9 mouse cellular contexts compared by ENCODE assay signal in genomic region chr4:94746387-94746811, GRCm38 (mm10). TPM values are rescaled to one million over a fixed set of nuclear protein-coding genes. Genes with fewer than 3 reads are reported as not detected.
DNase-seq lines count a peak whose midpoint lies in the region; ATAC-seq and TF ChIP-seq lines count a peak whose summit lies in the region.
"Had no signal": no experiment of that assay in that cellular context is flagged by ENCODE, and none has a peak within 500 bp of the region (broad histone marks: within the 10 kb centered on the region; RNA-seq: fewer than 3 reads in every experiment).

No protein-coding gene starts in this region.

- no peaks in the 10 kb centered on the region for H3K36me3 ChIP-seq in kidney, embryonic 14.5 days (ENCODE audit: control insufficient read depth, insufficient read depth, low read length)
- H3K36me3 ChIP-seq in heart, embryonic 15.5 days: no peaks in the 10 kb centered on the region
- H3K36me3 ChIP-seq in limb, embryonic 14.5 days (ENCODE audit: control insufficient read depth, insufficient read depth, low read length): no peaks in the 10 kb centered on the region
- no peaks in the 10 kb centered on the region for H3K36me3 ChIP-seq in stomach, embryonic 14.5 days (ENCODE audit: control insufficient read depth, insufficient read depth, low read length)

- 61% methylated on average over 7 of the region's 7 CpGs for WGBS in kidney, embryonic 14.5 days
- WGBS in heart, embryonic 15.5 days: 42% methylated on average over 7 of the region's 7 CpGs
- 71% methylated on average over 7 of the region's 7 CpGs for WGBS in limb, embryonic 14.5 days
- WGBS in stomach, embryonic 14.5 days: 52% methylated on average over 7 of the region's 7 CpGs

- no peak for TF ChIP-seq POLR2A in limb, embryonic 14.5 days (IDR thresholded peaks at IDR 0.05; ENCODE audit: borderline replicate concordance, extremely low read depth, insufficient read depth, insufficient read length)

- H3K27ac ChIP-seq in kidney, embryonic 14.5 days (ENCODE audit: low read depth, low read length): no peak overlapping the region
- peak overlapping the region; percentile 83 for H3K27ac ChIP-seq in heart, embryonic 15.5 days
- H3K27ac ChIP-seq in limb, embryonic 14.5 days (replicated peaks; ENCODE audit: low read depth, low read length): no peak overlapping the region; the same call in 1 of the 2 replicates
- H3K27ac ChIP-seq in stomach, embryonic 14.5 days (ENCODE audit: low read length): 0 out of 2 replicates have a peak overlapping the region, but pooled peaks have one; percentile 11

- no peaks in the 10 kb centered on the region for H3K27me3 ChIP-seq in kidney, embryonic 14.5 days (ENCODE audit: control insufficient read depth, insufficient read depth, low read length)
- H3K27me3 ChIP-seq in heart, embryonic 15.5 days: no peaks in the 10 kb centered on the region
- no peaks in the 10 kb centered on the region for H3K27me3 ChIP-seq in limb, embryonic 14.5 days (ENCODE audit: control insufficient read depth, insufficient read depth, low read length)
- H3K27me3 ChIP-seq in stomach, embryonic 14.5 days (ENCODE audit: control insufficient read depth, insufficient read depth, low read length): no peaks in the 10 kb centered on the region

- H3K9me3 ChIP-seq in kidney, embryonic 14.5 days (ENCODE audit: control insufficient read depth, low read length): no peaks in the 10 kb centered on the region
- no peaks in the 10 kb centered on the region for H3K9me3 ChIP-seq in heart, embryonic 15.5 days (replicated peaks)
- no peaks in the 10 kb centered on the region for H3K9me3 ChIP-seq in limb, embryonic 14.5 days (ENCODE audit: control insufficient read depth, low read length)
- no peaks in the 10 kb centered on the region for H3K9me3 ChIP-seq in stomach, embryonic 14.5 days (ENCODE audit: control insufficient read depth, low read depth, low read length)

- H3K4me2 ChIP-seq in kidney, embryonic 14.5 days (replicated peaks; ENCODE audit: low read depth, low read length): no peak overlapping the region
- H3K4me2 ChIP-seq in heart, embryonic 15.5 days: peak overlapping the region; percentile 23
- no peak overlapping the region for H3K4me2 ChIP-seq in limb, embryonic 14.5 days (replicated peaks; ENCODE audit: low read depth, low read length, severe bottlenecking)
- no peak overlapping the region for H3K4me2 ChIP-seq in stomach, embryonic 14.5 days (replicated peaks; ENCODE audit: low read depth, low read length)

- no peak for ATAC-seq in kidney, embryonic 14.5 days (ENCODE audit: low FRiP score, low TSS enrichment)
- peak; percentile 89 for ATAC-seq in heart, embryonic 15.5 days (replicated peaks; ENCODE audit: insufficient number of reproducible peaks, insufficient read depth, low FRiP score, low read depth)
- no peak for ATAC-seq in limb, embryonic 14.5 days (ENCODE audit: low FRiP score, low read depth)
- ATAC-seq in stomach, embryonic 14.5 days (ENCODE audit: insufficient number of reproducible peaks, insufficient read depth, low FRiP score, low read depth): peak; percentile 89

- H3K9ac ChIP-seq in kidney, embryonic 14.5 days (ENCODE audit: low read depth, low read length): no peak overlapping the region
- H3K9ac ChIP-seq in heart, embryonic 15.5 days: no peak overlapping the region
- no peak overlapping the region for H3K9ac ChIP-seq in limb, embryonic 14.5 days (ENCODE audit: low read depth, low read length, severe bottlenecking)
- no peak overlapping the region for H3K9ac ChIP-seq in stomach, embryonic 14.5 days (replicated peaks; ENCODE audit: low read depth, low read length)

- peak; percentile 83 for DNase-seq in kidney, adult 11 months
- DNase-seq in limb, embryonic 14.5 days (ENCODE audit: low spot score): peak; percentile 18
- DNase-seq in adipocyte (ENCODE audit: low spot score): no peak
- DNase-seq in layer of hippocampus, postnatal 14 days (ENCODE audit: low spot score in 2 of 2): no peak
- DNase-seq in right cerebral cortex, adult 2 months (ENCODE audit: low spot score in 2 of 2): no peak

- no peak overlapping the region for H3K4me3 ChIP-seq in kidney, embryonic 14.5 days (ENCODE audit: low read length)
- H3K4me3 ChIP-seq in heart, embryonic 15.5 days: no peak overlapping the region
- H3K4me3 ChIP-seq in limb, embryonic 14.5 days (replicated peaks; ENCODE audit: low read length): no peak overlapping the region
- no peak overlapping the region for H3K4me3 ChIP-seq in stomach, embryonic 14.5 days (ENCODE audit: low read depth, low read length)

- no peaks in the 10 kb centered on the region for H3K4me1 ChIP-seq in kidney, embryonic 14.5 days (ENCODE audit: control insufficient read depth, insufficient read depth, low read length)
- H3K4me1 ChIP-seq in heart, embryonic 15.5 days (replicated peaks): peaks cover 27% of the 10 kb centered on the region
- no peaks in the 10 kb centered on the region for H3K4me1 ChIP-seq in limb, embryonic 14.5 days (ENCODE audit: control insufficient read depth, insufficient read depth, low read length)
- H3K4me1 ChIP-seq in stomach, embryonic 14.5 days (ENCODE audit: control insufficient read depth, insufficient read depth, low read length): peaks cover 11% of the 10 kb centered on the region; the same call in 1 of the 2 replicates

RNA-seq across cellular contexts. Expression of gene Tek, which starts 7.3 kb away (rescaled TPM):
- 14.1 and 29.0 TPM in 2 replicates for polyA plus RNA-seq in kidney, embryonic 14.5 days (2014; fragmentation: Nextera tagmentation; extraction: Ambion mirVana)
- polyA plus RNA-seq in heart, embryonic 15.5 days (2015; fragmentation: Nextera tagmentation; extraction: Ambion mirVana): 37.1 and 45.3 TPM in 2 replicates
- 8.4 and 10.2 TPM in 2 replicates for polyA plus RNA-seq in limb, embryonic 14.5 days (2012; rRNA removed)
- 15.6 and 15.7 TPM in 2 replicates for polyA plus RNA-seq in limb, embryonic 14.5 days (2014; fragmentation: Nextera tagmentation; extraction: Ambion mirVana)
- polyA plus RNA-seq in stomach, embryonic 14.5 days (2014; fragmentation: Nextera tagmentation; extraction: Ambion mirVana): 11.7 and 12.6 TPM in 2 replicates
- total RNA-seq in layer of hippocampus, postnatal 14 days (2021): 10 to 100 TPM in 1 of 2 experiments, 1 to 10 TPM in 1; 8.8 to 10.7 TPM
- total RNA-seq: neutrophil, adult 5-6 weeks had no signal

Comparison
In these comparisons a context has a peak if more than half of its experiments do, and no peak if none do; other contexts are left out.
1. DNase-seq: peak in kidney, adult 11 months (single experiment) and limb, embryonic 14.5 days (single experiment); none in adipocyte (single experiment), layer of hippocampus, postnatal 14 days (0 of 2) and right cerebral cortex, adult 2 months (0 of 2).
2. ATAC-seq: peak in heart, embryonic 15.5 days (single experiment) and stomach, embryonic 14.5 days (single experiment); none in kidney, embryonic 14.5 days (single experiment) and limb, embryonic 14.5 days (single experiment).
3. H3K27ac ChIP-seq: peak in heart, embryonic 15.5 days (single experiment) and stomach, embryonic 14.5 days (single experiment); none in kidney, embryonic 14.5 days (single experiment) and limb, embryonic 14.5 days (single experiment).